Mouse (Mus musculus) thymus, postnatal 25 days (tissue): ENCODE results near the gene Tas2r110.

Source experiments
- DNase-seq: peaks from one replicate; pipeline ENCODE4 v3.0.0; 2022

Tas2r110 gene

DNA sequence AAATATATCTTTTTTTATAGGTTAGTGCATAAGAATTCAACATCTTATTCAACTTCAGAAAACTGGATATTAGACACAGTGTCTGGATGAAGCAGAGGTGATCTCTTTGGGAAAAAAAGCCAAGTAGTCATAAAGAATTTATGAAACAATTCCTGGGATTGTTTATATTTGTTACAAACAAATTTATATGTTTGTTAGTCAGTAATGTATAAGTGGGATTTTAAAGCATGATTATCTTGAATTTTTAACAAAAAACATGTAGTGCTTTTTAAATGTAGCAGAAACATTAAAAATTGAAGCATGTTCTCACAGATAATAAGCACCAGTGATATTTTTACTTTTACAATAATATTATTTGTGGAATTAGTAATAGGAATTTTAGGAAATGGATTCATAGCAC, at the start of gene Tas2r110:
Tas2r110 (plus strand) TSS at position 301 of the 400 bp plus-strand sequence.
- no peak for DNase-seq

DNA sequence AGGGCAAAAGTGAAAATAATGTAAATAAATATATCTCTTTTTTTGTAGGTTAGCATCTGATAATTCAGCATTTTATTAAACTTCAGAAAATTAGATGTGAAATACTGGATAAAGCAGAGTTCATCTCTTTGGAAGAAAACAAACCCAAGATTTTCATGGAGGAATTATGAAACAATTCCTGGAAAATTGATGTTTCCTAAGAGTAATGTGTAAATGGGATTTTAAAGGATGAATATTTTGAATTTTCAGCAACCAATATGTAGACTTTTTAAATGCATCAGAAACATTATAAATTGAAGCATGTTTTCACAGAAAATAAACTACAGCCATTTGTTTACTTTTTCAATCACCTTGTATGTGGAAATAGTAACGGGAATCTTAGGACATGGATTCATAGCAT, 21.0 kb upstream of the Tas2r110 start, which contains the start of gene Tas2r123:
Tas2r123 (plus strand) TSS at position 301 of the 400 bp plus-strand sequence.
- DNase-seq: no peak

DNA sequence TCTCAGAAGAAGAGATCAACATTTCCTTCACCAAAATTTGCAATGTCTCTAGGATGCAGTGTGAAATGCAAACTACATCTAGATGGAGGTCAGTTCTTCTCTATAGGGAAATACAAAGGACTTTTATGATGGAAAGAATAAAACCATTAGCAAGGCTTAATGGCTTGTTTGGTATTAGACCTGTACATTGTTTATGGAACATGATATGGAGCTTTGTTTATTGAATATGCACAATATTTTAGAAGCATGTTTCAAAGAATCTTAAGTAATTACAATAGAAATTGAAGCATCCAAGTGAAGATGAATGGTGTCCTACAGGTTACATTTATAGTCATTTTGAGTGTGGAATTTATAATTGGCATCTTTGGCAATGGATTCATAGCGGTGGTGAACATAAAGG, 12.7 kb upstream of the Tas2r110 start, which contains the start of gene Tas2r116:
Tas2r116 (plus strand) TSS at position 301 of the 400 bp plus-strand sequence.
- no peak for DNase-seq

DNA sequence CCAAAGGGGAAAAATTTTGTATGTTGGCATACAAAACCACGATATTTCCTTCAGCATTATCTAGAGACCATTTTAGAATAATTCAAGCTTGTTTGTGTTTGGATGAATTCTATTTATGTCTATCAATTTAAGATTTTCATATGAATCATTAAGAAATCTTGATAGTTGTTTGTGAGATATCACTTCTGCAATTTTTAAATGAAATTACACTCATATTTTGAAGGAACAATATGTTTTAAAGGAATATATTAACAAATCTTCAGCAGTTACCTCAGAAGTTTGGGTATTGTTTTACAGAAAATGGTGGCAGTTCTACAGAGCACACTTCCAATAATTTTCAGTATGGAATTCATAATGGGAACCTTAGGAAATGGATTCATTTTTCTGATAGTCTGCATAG, 24.9 kb downstream of the Tas2r110 start, which contains the start of gene Tas2r113:
Tas2r113 (plus strand) TSS at position 301 of the 400 bp plus-strand sequence.
- DNase-seq: no peak

DNA sequence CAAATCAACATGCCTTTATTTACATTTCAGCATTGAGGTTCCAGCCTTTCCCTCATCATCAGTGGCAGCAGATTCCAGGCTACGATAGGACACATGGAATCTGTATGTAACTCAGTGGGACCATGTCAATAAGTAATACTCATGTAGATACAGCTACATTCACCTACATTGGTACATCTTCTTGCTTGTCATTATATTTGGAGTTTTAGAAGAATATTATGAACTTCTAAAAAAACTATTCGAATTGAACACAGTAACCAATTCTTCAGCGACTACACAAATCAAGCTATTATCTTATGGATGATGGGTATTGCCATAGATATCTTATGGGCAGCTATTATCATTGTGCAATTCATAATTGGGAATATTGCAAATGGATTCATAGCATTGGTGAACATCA, 41.5 kb downstream of the Tas2r110 start, which contains the start of gene Tas2r125:
Tas2r125 (plus strand) TSS at position 301 of the 400 bp plus-strand sequence.
- no peak for DNase-seq
